Mouse (Mus musculus): ENCODE results near the gene Itgb6. TPM values are rescaled to one million over a fixed set of nuclear protein-coding genes. Genes with fewer than 3 reads are reported as not detected.

Gene Itgb6
- total RNA-seq, 2 experiments from 2014 or later: not detected

- no peak for TF ChIP-seq CTCF (IDR thresholded peaks at IDR 0.05)
- no peak for DNase-seq (ENCODE audit: extremely low spot score in 1 of 2, low spot score in 2 of 2)
- Histone ChIP-seq H3K4me3 (no peak overlapping the region), H3K27ac (no peak overlapping the region)
- intact Hi-C loops (cut with DNase I): no loop called here
These were observed 112.8 kb downstream of the Itgb6 start for GRCm38 (mm10) chr2:60609436-60610199.

DNA sequence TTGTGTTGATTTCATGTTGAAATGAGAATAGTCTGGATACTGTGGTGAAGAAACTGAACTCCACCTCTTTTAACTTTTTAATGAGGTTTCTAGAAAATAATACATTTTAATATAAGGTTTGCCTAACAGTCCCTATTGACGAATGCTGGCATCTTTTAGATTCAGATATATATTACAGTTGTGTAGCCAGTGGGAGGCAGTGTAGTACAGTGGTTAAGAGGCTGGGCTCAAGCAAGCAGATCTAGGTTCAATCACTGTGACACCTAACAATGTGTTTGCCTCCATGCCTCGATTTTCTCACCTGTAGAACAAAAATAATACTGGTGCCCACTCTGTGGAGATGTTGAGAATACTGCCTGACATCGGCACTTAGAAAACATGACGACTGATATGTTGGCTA is 114.5 kb downstream of the Itgb6 start:
- Histone ChIP-seq H3K4me3 (no peak overlapping the region), H3K27ac (no peak overlapping the region)
- TF ChIP-seq CTCF (IDR thresholded peaks at IDR 0.05): peak; percentile 15; the same call in 1 of the 2 replicates
- no peak for DNase-seq (ENCODE audit: extremely low spot score in 1 of 2, low spot score in 2 of 2)
- intact Hi-C loops (cut with DNase I): no loop called here

- Histone ChIP-seq H3K4me3 (no peak overlapping the region), H3K27ac (no peak overlapping the region)
- no peak for DNase-seq (ENCODE audit: extremely low spot score in 1 of 2, low spot score in 2 of 2)
- no peak for TF ChIP-seq CTCF (IDR thresholded peaks at IDR 0.05)
- intact Hi-C loops (cut with DNase I): no loop called here
These were observed 121.1 kb downstream of the Itgb6 start for GRCm38 (mm10) chr2:60601326-60601725.

DNA sequence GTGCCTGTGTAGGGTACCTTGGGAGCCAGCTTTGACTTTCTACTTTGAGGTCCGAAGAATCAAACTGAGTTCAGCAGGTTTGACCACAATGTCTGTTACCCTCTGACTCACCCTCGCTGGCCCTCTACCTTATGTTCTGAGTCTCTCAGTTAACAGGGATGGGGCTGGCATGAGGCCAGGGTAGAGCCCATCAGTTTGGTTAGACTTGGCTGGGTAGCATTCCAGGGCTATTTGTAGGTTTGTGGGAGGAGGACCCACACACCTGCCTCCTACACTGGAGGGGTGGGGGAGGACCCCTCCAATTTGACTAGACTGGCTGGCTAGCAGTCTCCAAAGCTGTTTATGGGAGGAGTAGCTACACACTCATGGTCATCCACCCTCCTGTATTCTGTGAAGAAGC is 121.6 kb downstream of the Itgb6 start:
- no peak overlapping the region for H3K4me3 ChIP-seq
- H3K27ac ChIP-seq: no peak overlapping the region
- no peak for TF ChIP-seq CTCF (IDR thresholded peaks at IDR 0.05)
- intact Hi-C loops (cut with DNase I): no loop called here
- DNase-seq (ENCODE audit: extremely low spot score in 1 of 2, low spot score in 2 of 2): no peak

- DNase-seq (ENCODE audit: extremely low spot score in 1 of 2, low spot score in 2 of 2): no peak
These were observed 139.0 kb downstream of the Itgb6 start for GRCm38 (mm10) chr2:60583416-60583815.

GRCm38 (mm10) chr2:60554561-60554960 is 167.9 kb downstream of the Itgb6 start:
- Histone ChIP-seq H3K4me3 (no peak overlapping the region), H3K27ac (no peak overlapping the region)
- intact Hi-C loops (cut with DNase I): no loop called here
- no peak for DNase-seq (ENCODE audit: extremely low spot score in 1 of 2, low spot score in 2 of 2)
- TF ChIP-seq CTCF (IDR thresholded peaks at IDR 0.05): no peak

More at GRCm38 (mm10) chr2:60583416-60583815, 139.0 kb downstream of the Itgb6 start:
- no peak overlapping the region for H3K4me3 ChIP-seq
- no peak overlapping the region for H3K27ac ChIP-seq
- TF ChIP-seq CTCF (IDR thresholded peaks at IDR 0.05): no peak
- intact Hi-C loops (cut with DNase I): no loop called here

DNA sequence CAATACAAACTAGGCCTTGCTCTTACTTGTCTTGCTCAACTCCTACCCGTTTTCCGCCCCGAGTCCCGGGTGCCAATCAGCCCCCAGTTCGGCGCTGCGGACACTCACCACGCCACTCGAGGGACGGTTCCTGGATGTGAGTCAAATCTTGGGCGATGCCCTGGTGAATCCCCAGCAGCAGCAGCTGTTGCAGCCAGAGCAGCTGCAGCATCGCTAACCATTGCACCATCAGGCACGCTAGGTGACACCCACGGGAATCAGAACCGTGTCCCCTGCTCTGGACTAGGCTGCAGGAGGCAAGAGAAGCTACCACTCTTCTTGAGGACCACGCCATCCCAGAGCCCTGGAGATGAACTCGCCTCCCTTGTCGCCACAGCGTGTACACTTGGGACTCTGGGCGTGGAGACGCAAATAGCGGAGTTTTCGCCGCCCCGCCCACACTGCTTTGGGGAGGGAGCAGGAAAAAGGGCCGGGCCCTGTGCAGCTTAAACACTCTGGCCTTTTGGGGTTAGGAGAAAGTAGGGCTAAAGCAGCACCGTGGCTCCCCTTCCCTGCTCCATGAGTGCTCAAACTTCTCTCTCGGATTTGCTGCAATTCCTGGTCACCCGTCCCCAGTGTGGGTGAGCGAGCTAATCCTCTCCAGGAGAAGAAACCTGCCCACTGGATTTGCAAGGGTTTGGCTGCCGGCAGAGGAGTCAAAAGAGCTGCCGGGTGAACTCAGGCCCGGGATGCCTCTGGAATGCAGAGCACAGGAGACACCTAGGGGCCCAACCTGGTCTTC is 169.4 kb downstream of the Itgb6 start, which contains the start of gene Pla2r1:
TSS of gene Pla2r1 (minus strand) at position 407 of the 781 bp plus-strand sequence.
- intact Hi-C loops (cut with DNase I): no loop called here
- H3K4me3 ChIP-seq: peak within 1 kb of the TSS; percentile 37
- H3K27ac ChIP-seq: no peak within 1 kb of the TSS
- DNase-seq (ENCODE audit: extremely low spot score in 1 of 2, low spot score in 2 of 2): peak in 1 of 2 experiments; percentile 18
- TF ChIP-seq CTCF (IDR thresholded peaks at IDR 0.05): peak; percentile 4

DNA sequence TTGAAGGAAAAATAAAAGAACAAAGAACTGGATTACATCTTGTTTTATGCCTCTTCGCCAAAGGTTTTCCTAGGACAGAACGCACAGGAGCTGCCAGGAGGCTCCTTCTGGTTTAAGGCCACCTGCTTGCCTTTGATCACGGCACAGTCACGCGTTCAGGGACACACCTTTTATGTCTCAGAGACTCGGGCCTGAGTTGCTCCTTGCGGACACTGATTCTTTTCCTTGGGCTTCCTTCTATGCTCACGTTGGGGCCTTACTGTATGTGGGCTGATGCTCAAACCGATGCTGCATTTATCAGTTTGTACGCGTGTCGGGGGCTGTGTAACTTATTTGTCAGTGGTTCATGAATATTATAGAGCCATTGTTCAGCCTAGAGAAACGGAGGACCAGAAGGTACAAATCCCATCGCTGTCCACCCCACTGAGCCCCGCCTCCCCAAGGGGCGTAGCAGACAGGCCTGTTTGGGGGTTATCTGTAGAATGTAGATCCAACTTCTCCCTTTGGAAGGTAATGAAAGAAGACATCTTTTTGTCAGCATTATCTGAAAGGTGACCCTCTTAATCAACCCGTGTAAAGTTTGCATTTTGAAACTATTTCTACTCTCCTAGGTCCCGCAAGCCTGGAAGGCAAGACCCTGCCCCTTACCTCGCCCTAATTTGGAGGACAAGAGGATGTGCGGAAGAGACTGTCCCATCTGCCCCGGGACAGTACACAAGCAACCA is 170.1 kb downstream of the Itgb6 start:
- Histone ChIP-seq H3K4me3 (peak overlapping the region; percentile 37; the same call in 1 of the 2 replicates), H3K27ac (no peak overlapping the region)
- DNase-seq (ENCODE audit: extremely low spot score in 1 of 2, low spot score in 2 of 2): no peak
- intact Hi-C loops (cut with DNase I): no loop called here
- no peak for TF ChIP-seq CTCF (IDR thresholded peaks at IDR 0.05)

- intact Hi-C loops (cut with DNase I): no loop called here
- no peak overlapping the region for H3K27ac ChIP-seq
- no peak overlapping the region for H3K4me3 ChIP-seq
- no peak for TF ChIP-seq CTCF (IDR thresholded peaks at IDR 0.05)
- DNase-seq (ENCODE audit: extremely low spot score in 1 of 2, low spot score in 2 of 2): no peak
These were observed 170.8 kb downstream of the Itgb6 start for GRCm38 (mm10) chr2:60551673-60552072.

- TF ChIP-seq CTCF (IDR thresholded peaks at IDR 0.05): no peak
- Histone ChIP-seq H3K4me3 (no peak overlapping the region), H3K27ac (no peak overlapping the region)
- no peak for DNase-seq (ENCODE audit: extremely low spot score in 1 of 2, low spot score in 2 of 2)
- intact Hi-C loops (cut with DNase I): no loop called here
These were observed 171.9 kb downstream of the Itgb6 start for GRCm38 (mm10) chr2:60550521-60550920.

GRCm38 (mm10) chr2:60549851-60550250 is 172.6 kb downstream of the Itgb6 start:
- intact Hi-C loops (cut with DNase I): no loop called here
- no peak for TF ChIP-seq CTCF (IDR thresholded peaks at IDR 0.05)
- no peak for DNase-seq (ENCODE audit: extremely low spot score in 1 of 2, low spot score in 2 of 2)
- H3K4me3 ChIP-seq: no peak overlapping the region
- no peak overlapping the region for H3K27ac ChIP-seq

Other genes with a start within 250 kb of the Itgb6 start
- under 1 TPM; 0.23 to 0.28 TPM for gene Pla2r1, start 169.3 kb downstream of the Itgb6 start, total RNA-seq (2021)
- gene Rbms1, start 240.5 kb upstream of the Itgb6 start, total RNA-seq (2021): 10 to 100 TPM; 19.4 to 20.2 TPM